Mouse (Mus musculus) left cerebral cortex, adult 18-20 months (tissue): ENCODE measurements around the gene Fhl2. TPM values are rescaled to one million over a fixed set of nuclear protein-coding genes. Genes with fewer than 3 reads are reported as not detected.
"Not testable (repeated sequence)": the region's sequence is repeated elsewhere in the genome, so short reads cannot be mapped to it uniquely, and the experiment has no call there.

Source experiments
- DNase-seq, 2 experiments: peaks; one replicate each; pipeline ENCODE4 v3.0.0; 2021 to 2022; ENCODE audit warnings: low spot score in 2 of 2, mixed read lengths in 1 of 2
- total RNA-seq, 2 experiments: library from RNA; stranded (reverse); gene quantifications; 2 replicates each; pipeline ENCODE4 v1.2.3; 2021

The Fhl2 gene
- total RNA-seq, 2 experiments from 2014 or later: 48.9 to 55.4 TPM

DNA sequence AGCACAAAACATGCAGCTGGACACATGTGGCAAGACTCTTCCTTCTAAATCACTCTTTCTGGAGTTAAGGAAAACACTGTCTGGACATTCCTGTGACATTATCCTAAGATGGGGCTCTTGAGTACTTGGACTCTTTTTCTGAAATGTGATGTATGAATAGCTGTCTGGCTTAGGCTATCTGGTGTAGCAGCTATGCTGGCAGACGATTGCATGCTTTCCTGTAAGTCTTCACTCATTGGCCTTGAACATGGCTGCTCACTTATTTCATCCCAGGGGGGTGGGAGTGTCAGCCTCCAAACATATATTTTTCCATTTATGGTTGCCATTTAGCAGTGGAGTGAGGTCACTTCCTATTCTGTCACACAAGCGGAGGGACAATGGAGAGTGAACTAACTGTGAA lies 42.3 kb downstream of the Fhl2 start:
- DNase-seq: no peak

DNA sequence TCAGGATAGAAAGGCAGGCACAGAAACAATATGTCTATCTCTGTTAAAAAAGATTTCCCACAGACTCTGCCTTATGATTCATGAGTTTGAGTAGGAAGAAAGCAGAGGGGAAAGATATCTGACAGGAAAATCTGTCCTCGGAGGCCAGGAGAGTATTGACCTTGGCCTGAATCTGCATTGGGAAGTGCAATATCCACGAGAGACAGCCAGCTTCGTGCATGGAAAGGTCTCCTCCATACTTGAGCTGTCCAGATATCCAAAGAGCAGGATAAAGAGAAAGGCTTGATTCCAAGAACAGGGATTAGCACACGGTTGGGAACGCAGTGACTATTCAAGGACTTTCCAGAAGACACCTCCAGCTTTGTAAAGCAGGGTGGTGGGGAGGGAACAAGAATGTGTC lies 43.2 kb downstream of the Fhl2 start:
- no peak for DNase-seq

- DNase-seq: no peak
These were observed 44.2 kb downstream of the Fhl2 start for GRCm38 (mm10) chr1:43152626-43153025.

DNA sequence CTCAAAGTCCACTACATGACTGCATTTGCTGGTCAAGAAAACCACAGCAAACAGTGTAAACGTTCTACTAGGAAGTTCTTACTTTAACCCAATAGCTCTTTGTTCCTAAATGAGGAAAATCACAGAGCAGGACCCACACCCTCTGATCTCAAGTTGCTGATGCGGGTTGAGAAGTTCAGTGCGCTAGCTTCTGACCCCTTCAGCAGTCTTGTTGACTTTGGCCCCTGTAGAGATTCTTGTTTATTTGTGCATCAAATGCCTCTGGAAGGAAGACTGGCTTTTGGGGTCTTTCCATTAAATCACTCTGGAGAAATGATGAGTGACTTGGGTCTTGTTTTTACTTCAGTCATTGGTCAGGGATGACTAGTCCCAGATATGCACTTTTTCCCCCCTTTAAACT lies 46.6 kb downstream of the Fhl2 start:
- DNase-seq: no peak

DNA sequence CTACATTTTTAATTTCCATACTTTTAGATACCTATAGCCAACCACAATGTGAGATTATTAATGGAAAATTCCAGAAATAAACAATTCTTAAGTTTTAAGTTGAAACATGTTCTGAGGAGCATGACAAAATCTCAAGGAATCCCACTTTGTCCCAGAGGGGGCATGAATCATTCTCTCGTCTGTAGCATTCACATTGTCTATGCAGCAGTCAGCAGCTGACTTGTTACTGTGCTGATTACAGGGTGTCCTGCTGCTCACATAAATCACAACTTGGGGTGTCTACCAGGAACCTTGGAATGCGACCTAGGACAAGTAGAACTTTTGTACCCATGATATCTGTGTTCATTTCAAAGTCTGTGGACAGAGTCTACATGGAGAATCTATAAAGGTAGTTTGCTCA lies 49.3 kb downstream of the Fhl2 start:
- no peak for DNase-seq

DNA sequence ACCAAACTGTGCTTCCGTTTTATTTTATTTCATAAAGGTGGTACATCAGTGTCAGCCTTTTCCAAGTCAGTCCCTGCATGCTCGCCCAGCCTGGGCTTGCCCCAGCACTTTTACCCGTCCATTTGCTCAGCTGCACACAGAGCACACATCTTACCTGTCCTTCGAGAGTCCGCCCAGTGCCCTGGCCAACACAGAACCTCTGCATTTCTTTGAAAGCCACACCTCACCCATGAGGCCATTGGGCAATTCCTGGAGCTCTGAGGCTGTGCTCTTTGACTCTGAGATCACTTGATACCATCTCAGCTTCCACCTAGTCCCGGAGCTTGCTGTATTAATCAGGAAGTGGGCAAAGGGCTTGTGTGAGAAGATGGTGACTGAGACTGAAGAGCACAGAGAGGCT lies 51.4 kb downstream of the Fhl2 start:
- no peak for DNase-seq

GRCm38 (mm10) chr1:43144338-43144906 lies 52.4 kb downstream of the Fhl2 start:
- DNase-seq: no peak

- DNase-seq: no peak
These were observed 53.0 kb downstream of the Fhl2 start for GRCm38 (mm10) chr1:43143791-43144190.

- DNase-seq: no peak
These were observed 53.5 kb downstream of the Fhl2 start for GRCm38 (mm10) chr1:43143284-43143683.

GRCm38 (mm10) chr1:43142849-43143248 lies 53.9 kb downstream of the Fhl2 start:
- no peak for DNase-seq

- no peak for DNase-seq
These were observed 55.2 kb downstream of the Fhl2 start for GRCm38 (mm10) chr1:43141555-43141961.

DNA sequence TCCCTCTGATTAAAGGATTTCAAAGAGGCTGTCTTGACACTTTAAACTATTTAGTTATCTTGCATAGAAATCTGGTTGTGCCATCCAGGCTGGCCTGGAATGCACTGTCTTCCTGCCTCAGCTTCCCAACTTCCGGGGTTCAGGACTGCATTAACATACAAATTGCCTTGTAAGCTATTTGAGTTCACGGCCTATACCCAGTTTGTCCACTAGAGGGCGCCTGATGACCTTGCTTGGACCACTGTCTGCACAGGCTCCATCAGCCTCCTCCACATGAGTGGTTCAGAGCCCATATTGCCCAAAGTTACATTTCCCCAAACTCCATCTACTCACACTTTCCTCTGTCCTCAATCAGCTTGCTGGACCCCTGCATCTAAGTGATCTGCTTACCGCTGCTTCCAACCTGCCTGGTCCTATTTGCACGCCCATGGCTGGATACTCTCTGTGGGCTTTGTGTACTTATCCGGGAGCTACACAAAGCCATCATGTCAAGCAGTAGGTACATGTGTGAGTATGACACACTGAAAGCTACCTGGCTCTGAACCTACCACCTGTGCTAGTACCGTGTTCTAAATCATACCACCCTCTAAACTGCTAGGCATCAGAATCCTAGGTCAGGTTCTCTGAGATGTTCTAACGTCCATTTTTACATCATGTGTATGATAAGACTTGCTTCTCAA lies 57.1 kb downstream of the Fhl2 start:
- DNase-seq: peak; percentile 84 to 90

- no peak for DNase-seq
These were observed 58.4 kb downstream of the Fhl2 start for GRCm38 (mm10) chr1:43138268-43138812.

DNA sequence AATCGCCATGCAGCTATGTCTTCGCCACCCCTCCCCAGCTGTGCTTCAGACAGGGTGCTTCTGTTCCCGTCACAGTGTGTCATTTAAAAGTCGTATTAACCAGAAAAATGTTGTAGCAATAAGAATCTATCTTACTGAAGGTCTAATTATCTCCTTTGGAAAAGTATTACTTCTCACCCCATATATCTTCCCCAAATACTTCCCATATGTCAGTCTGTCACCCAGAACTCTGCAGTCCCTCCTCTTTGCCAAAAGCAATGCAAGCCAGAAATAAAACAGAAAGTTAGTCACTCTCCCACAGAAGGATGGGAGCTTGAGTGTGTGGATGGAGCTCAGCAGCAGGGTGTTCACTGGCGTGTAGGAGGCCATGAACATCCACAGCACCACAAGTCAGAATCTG lies 59.5 kb downstream of the Fhl2 start:
- DNase-seq: peak; percentile 36 to 67

GRCm38 (mm10) chr1:43136488-43137029 lies 60.2 kb downstream of the Fhl2 start:
- DNase-seq: not testable (repeated sequence)

- DNase-seq: no peak
These were observed 65.2 kb downstream of the Fhl2 start for GRCm38 (mm10) chr1:43131591-43131990.

DNA sequence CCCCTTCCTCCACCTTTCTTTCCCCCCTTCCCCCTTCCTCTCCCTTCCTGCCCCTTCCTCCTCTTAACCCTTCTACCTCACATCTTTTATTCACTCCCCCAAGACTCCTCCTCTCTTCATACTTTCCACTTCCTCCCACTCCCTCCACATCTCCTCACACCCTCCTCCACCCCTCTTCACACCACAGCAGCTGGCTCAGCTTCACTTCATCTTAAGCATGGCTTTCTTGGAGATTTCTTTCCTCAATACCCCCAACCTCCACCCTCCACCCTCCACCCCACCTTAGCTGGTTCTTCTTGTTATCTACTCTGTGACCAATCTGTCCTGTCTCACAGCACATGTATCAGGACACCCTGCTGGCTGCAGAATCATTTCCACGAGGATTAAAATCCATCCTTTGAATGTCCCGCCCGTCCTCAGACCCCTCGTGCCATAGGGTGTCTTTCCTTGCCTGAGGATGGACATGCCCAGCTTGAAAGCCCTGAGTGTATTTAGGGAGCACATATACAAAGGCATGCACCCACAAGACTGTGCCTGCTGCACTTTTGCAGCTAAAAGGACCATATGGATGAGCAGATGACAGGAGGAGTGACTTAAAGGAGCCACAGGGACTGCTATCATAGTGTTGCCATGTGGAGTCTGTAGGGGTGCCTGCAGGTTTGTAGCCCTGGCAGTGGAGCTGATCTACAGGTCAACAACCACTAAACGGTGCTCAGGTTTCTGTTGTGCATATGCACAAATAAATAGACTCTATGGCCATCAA lies 66.4 kb downstream of the Fhl2 start:
- peak in 1 of 2 experiments; percentile 44 for DNase-seq

GRCm38 (mm10) chr1:43127820-43128610 lies 68.8 kb downstream of the Fhl2 start:
- DNase-seq: no peak

DNA sequence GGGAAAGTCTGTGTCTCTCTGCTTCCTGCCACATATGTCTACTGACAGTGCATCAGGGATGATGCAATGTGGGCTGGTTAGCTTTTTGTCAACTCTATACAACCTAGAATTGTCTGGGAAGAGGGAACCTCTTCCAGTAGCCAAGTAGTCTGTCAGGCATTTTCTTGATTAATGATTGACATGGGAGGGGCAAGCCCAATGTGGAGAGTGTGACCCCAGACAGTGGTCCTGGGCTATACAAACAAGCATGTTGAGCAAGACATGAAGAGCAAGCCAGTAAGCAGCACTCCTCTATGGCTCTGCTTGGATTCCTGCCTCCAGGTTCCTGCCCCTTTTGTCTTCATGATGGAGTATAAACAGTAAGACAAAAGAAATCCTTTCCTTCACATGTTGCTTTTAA lies 69.6 kb downstream of the Fhl2 start:
- no peak for DNase-seq

DNA sequence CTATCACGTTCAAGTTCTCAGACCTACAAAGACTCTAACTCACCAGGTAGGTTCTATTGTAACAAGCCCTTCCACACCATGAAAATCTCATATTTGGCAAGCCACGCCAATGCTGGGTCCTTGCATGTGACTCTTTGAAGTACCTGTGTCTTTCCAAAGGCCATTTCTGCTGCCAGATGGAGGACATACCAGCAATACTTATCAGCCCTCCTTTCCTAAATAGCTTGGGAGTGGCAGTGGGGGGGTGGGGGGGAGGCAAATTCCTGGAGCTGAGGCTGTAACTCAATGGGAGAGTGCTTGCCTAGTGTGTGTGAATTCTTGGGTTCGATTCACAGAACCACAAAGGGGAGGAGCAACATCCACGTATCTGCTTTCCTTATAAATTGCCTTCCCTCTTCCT lies 72.1 kb downstream of the Fhl2 start:
- no peak for DNase-seq

- no peak for DNase-seq
These were observed 74.2 kb downstream of the Fhl2 start for GRCm38 (mm10) chr1:43122616-43123015.
